Mouse (Mus musculus) splenic B cell, adult 2 months (primary cell): Measurements from ENCODE around the gene Pgpep1l.

Experiments
- DNase-seq: peaks from one replicate; pipeline ENCODE4 v3.0.0-alpha.2; 2011; ENCODE audit warnings: low read depth, low spot score
- H3K27me3 ChIP-seq: 2 replicates; pipeline ENCODE4 v1.6.1; 2012; ENCODE audit warnings: mild to moderate bottlenecking, low read length, moderate library complexity, mixed read lengths; ENCODE audit not compliant: control insufficient read depth, poor library complexity, insufficient read depth, severe bottlenecking
- H3K36me3 ChIP-seq: 2 replicates; pipeline ENCODE4 v1.6.1; 2012; ENCODE audit warnings: mild to moderate bottlenecking, low read length, moderate library complexity, mixed read lengths; ENCODE audit not compliant: control insufficient read depth, poor library complexity, insufficient read depth, severe bottlenecking

Pgpep1l gene

GRCm38 (mm10) chr7:68189691-68190456 lies 74.2 kb downstream of the Pgpep1l start:
- peak; percentile 21 for DNase-seq
- Histone ChIP-seq H3K36me3 (no peaks in the 10 kb centered on the region), H3K27me3 (no peaks in the 10 kb centered on the region)

DNA sequence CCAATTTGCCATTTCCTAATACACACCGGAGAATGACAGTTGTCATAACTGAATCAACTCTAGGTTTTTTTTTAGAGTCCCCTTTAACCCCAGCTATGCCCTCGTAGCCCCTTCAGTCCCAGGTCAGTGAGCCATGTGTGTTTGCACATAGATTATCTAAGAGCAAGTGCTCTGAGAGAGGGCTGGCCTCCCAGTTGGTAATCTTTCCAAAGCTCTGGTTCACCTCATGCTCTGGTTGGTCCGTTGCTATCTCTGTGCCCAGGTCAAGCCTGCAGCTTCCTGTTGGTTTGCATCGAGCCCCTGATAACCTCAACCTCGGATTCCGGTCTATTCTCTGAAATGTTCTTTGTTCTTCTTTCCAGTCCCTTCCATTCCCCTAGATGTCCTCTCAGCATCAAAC lies 74.8 kb downstream of the Pgpep1l start:
- DNase-seq = no peak
- Histone ChIP-seq H3K36me3 (no peaks in the 10 kb centered on the region), H3K27me3 (no peaks in the 10 kb centered on the region)
